Mouse (Mus musculus): ENCODE measurements at regions not wholly inside any gene's neighbourhood (a gene's known extent, or its start where the extent isn't known, plus 50 kb on each side); places are given as distances from the start of the nearest gene placed in this dataset.

DNA sequence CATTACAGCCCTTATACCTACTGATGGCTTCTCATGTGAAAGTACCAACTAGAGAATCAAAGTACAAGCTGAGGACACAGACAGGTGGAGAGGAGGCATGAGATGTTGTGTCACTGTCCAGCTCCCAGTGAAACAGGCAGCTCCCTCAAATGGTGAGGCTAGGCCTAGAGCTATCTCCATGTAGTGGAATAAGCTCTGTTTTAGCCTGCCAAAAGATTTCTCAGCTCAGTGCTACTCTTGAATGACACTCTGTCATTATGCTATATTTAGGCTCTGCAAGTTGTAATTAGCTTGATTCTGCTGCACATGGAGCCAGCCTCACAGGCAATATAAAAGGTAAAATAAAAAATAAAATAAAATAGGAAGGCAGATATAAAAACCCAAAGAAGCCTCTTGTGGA lies 298.5 kb downstream of the Bmp2 start:
- TF ChIP-seq CHD2 (IDR thresholded peaks at IDR 0.05; ENCODE audit: low read depth, low read length) (no peak), ZC3H11A (IDR thresholded peaks at IDR 0.05; ENCODE audit: borderline replicate concordance, low read depth, low read length) (no peak), ZNF384 (IDR thresholded peaks at IDR 0.05; ENCODE audit: low read depth, low read length) (no peak), MAFK (IDR thresholded peaks at IDR 0.05; ENCODE audit: insufficient read depth, low read depth, low read length) (no peak), HCFC1 (IDR thresholded peaks at IDR 0.05; ENCODE audit: borderline replicate concordance, insufficient read depth, low read length) (no peak)

Measured in ES-E14 (cell line).